Mouse (Mus musculus): ENCODE measurements around the gene Noxa1. TPM values are rescaled to one million over a fixed set of nuclear protein-coding genes. Genes with fewer than 3 reads are reported as not detected.
A peak's percentile ranks its signal among the peaks of the same experiment; 100 is the strongest.

The Noxa1 gene
- total RNA-seq, 2 experiments from 2014 or later = not detected

DNA sequence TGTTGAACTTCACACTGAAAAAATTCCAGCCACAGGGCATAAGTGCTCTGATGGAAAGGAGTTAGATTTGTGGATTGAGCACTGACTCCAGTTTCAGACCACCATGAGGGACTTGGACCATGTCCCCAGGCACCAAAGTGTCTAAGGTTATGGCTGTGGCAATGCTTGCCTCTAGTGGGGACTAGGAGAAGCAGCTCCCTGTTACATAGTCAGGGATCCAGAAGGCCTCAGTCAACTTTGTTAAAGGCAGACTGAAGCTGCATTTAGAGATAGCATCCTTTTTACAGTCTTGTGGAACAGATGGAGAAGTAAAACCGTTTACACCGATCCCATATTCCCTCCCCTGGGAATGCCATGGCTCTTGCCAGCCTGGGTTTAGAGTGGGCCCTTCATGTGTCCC lies 9.2 kb upstream of the Noxa1 start:
- peak in 1 of 2 experiments; percentile 33 for DNase-seq (ENCODE audit: low spot score in 2 of 2)
- intact Hi-C loops (cut with DNase I) = loop anchor here (5.0 kb wide), 1 partner anchor 78 kb away; the partner anchor contains the start of gene Nrarp

DNA sequence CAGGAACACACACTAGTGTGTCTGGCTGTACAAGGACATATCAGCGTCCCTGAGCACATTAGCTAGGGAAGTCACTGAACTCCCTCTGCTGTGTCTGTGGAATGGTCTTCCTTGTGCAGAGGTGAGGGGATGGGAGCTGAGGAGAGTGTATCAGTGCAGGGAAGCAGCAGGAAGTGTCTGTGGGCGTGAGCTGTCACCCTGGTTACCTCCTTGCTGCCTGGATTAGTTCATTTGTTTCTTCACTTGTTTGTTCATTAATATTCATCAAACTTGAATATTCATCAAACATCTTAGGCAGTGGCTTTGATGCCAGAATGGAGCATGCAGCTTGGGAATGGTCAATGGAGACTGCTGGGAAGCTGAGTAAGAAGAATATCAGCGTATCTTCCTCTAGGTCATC lies 4.8 kb upstream of the Noxa1 start:
- intact Hi-C loops (cut with DNase I) = loop anchor here (5.0 kb wide), 1 partner anchor 83 kb away; the partner anchor contains the start of gene Nrarp
- DNase-seq (ENCODE audit: low spot score in 2 of 2) = peak in 1 of 2 experiments; percentile 15

DNA sequence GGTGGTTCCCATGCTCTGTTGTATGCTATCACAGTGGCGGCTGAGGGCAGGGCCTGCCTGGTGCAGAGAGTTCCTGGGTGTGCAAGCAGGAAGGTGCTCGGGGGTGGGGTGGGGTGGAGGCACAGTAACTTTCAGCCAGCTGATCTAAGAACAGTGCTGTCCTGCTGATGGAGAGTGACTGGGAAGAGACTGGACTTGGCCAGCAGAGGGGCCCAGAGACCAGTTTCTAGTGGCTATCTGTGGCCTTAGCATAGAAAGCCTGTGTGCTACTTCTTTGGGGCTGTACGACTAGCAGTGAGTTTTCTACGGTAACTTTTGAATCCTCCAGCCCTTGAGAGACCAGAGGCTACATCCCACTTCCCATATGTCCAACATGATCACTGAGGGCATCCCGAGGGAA lies 4.0 kb upstream of the Noxa1 start:
- intact Hi-C loops (cut with DNase I) = no loop called here

DNA sequence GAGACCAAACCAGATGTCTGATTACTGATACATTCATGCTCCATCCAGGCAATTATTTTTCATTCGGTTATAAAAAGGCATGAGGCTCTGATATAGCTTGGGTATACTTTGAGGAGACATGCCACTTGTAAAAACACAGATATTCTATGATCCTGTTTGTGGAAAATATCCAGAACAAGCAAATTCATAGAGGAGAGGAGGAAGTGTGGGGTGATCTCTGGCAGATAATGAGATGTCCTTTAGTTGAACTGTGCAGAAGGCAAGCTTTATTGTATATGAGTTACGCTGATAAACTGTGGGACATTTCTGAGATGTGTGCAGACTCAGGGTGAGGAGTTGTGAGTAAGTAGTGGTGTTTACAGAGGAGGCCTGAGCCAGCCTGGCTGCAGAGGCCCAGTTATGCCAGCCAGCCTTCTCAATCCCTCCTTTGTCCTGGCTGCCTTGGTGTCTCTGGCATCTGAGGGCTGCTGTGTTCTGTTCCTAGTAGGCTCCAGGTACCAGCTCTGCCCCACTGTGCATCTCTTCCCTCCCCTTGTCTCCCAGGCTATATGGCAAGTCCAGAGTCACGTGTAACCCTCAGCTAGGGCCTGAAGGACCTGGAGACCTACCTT lies 3.2 kb upstream of the Noxa1 start:
- no peak for DNase-seq (ENCODE audit: low spot score in 2 of 2)
- intact Hi-C loops (cut with DNase I) = no loop called here

More for the DNA sequence above, 4.0 kb upstream of the Noxa1 start:
- DNase-seq (ENCODE audit: low spot score in 2 of 2) = peak; percentile 50 to 54

DNA sequence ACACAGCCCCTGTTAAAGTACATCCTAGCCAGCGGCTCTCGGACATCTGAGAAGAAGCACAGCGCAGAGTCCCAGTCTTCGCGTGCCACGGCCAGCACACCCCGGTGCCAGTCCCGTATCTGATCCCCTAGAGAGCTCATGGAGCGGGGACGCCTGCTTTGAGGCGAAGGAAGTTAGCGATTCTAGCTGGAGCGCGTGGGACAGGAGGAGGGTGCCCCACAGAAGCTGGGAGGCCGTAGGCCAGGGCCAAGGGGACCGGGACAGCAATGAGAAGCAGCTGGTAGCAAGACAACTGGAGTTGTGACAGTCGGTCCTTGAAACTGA lies 202 bp downstream of the Noxa1 start:
- intact Hi-C loops (cut with DNase I) = no loop called here

DNA sequence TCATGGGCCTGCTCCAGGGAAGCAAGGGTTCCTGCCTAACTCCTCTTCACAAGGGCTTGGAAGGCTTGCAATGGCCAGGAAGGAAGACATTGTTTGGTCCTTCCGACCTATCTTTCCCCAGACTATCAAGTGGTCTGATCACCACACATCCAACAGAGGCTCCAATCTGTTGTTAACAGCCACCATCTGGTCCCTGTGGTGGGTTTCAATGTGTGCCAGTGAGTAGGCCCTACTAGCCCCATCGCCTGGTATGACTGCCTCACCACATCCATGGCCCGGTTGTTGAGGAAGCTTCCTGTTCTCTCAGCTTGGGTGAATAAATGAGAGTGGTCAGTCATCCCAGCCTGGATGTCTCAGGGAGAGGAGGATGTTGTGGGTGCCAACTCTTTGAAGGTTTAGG lies 6.3 kb downstream of the Noxa1 start:
- intact Hi-C loops (cut with DNase I) = no loop called here
- no peak for DNase-seq (ENCODE audit: low spot score in 2 of 2)

More for the DNA sequence above, 202 bp downstream of the Noxa1 start:
- no peak for DNase-seq (ENCODE audit: low spot score in 2 of 2)

DNA sequence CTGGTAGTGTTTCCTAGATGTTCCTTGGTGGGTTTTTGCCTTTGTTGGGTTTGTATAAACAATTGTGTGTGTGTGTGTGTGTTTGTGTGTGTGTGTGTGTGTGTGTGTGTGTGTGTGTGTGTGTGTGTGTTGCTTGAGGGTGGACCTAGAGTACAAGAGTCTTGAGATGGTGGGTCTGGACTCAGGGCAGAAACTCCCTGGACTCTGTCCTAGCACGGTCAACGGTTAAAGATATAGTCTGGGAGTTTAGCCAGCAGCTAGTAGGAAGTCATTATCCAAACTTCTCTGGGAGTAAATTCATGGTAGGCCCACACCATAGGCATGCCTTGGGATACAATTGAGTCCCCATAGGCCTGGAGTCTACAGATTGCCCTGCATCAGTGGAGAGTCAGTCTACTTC lies 7.1 kb downstream of the Noxa1 start:
- intact Hi-C loops (cut with DNase I) = no loop called here
- no peak for DNase-seq (ENCODE audit: low spot score in 2 of 2)

DNA sequence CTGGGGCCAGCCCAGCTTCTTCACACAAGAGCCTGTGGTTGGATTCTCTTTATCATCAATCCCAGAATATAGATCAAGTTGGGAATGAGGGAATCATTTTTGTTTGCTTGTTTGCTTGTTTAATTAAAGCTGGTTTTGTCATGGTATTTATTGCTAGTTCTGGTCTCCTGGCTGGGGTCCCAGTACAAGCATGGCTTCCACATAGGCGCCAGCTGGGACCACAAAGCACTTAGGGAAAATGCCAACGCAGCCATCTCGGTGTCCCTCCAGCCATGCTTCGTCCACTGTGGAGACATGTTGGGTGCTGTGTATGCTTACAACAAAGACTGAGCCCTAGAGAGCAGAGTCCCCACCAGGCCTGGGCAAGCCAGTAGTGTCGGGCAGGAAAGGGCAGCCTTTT lies 9.4 kb downstream of the Noxa1 start:
- no peak for DNase-seq (ENCODE audit: low spot score in 2 of 2)
- intact Hi-C loops (cut with DNase I) = no loop called here

DNA sequence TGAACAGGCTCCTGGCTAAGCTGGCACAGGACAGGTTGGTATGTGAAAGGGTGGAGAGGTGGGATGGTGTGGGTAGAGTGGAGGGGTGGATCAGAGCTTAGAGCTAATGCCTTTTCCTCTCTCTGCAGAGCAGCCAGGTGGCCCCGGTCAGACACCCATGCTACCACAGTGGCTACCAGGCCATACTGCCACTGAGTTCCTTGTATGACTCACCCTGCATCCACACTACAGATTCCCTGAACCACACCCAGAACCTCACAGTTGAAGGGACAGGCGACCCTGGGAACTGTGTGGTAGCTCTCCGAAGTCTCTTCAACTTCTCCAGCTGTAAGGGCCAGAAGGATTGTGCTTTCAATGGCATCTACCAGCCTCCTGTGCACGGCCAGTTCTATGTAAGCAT lies 11.3 kb downstream of the Noxa1 start:
- intact Hi-C loops (cut with DNase I) = no loop called here
- DNase-seq (ENCODE audit: low spot score in 2 of 2) = no peak

DNA sequence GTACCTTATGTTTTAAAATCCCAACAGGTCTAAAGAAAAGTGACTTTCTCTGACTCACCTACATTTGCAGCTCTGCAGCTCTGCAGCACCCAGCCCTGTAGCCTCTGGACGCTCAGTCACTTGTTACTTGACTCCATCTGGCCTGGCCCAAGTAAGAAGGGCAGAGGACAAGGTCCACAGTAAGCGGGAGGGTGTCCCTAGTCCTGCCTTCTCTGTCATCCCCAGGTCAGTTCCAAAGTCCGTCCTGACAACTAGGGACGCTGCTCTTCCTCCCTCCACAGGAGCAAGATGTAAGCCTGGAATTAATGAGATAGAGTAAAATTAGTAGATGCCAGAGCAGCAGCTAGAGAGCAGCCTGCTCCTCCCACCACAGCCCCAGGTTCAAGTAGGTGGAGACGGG lies 14.9 kb downstream of the Noxa1 start, which contains the start of gene Entpd8:
Gene Entpd8 (plus strand): TSS at position 229 of the 400 bp plus-strand sequence.
- no peak for DNase-seq (ENCODE audit: low spot score in 2 of 2)
- intact Hi-C loops (cut with DNase I) = no loop called here

DNA sequence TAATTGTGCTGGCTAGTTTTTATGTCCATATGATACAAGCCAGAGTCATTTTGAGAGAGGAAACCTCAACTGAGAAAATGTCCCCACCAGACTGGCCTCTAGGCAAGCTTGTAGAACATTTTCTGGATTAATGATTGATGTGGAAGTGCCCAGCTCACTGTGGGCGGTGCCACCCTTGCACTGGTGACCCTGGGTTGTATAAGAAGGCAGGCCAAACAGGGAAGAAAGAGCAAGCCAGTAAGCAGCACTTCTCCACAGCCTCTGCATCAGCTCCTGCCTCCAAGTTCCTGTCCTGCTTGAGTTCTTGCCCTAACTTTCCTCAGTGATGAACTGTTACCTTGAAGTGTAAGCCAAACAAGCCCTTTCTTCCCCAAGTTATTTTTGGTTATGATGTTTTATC lies 16.0 kb downstream of the Noxa1 start:
- intact Hi-C loops (cut with DNase I) = no loop called here
- no peak for DNase-seq (ENCODE audit: low spot score in 2 of 2)

DNA sequence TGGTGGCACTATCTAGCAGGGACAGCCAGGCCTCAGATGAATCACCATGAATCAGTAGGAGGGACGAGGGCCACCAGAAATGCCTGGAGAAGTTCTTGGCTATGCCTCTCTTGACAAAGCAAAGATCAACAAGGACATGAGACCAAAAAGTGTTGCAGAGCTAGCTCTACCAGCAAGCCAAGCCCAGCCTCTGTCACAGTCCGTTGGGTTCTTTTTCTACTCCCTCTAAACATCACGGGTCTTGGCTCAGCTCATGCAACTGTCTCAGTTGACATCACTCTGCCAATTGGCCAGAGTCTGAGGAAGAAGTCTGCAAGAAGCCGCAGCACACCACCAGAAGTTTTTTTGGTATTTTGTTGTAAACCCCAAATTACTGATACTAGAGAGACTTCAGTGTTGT lies 19.4 kb downstream of the Noxa1 start:
- intact Hi-C loops (cut with DNase I) = no loop called here
- DNase-seq (ENCODE audit: low spot score in 2 of 2) = no peak

DNA sequence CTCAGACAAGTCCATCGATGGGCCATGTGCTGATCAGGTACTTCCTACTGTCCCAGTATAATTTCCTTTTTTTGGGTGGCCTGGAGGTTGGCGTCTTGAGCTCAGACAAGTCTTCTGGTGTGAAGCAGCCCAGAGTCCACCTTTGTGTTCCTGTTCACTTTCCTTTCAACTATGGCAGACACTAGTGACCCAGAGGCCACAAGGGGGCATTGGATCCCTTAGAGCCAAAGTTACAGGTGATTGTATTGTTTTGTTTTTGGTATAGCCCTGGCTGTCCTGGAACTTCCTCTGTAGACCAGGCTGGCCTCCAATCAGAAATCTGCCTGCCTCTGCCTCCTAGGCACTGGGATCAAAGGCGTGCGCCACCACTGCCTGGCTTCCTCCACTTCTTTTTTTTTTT lies 22.6 kb downstream of the Noxa1 start:
- intact Hi-C loops (cut with DNase I) = no loop called here
- no peak for DNase-seq (ENCODE audit: low spot score in 2 of 2)

DNA sequence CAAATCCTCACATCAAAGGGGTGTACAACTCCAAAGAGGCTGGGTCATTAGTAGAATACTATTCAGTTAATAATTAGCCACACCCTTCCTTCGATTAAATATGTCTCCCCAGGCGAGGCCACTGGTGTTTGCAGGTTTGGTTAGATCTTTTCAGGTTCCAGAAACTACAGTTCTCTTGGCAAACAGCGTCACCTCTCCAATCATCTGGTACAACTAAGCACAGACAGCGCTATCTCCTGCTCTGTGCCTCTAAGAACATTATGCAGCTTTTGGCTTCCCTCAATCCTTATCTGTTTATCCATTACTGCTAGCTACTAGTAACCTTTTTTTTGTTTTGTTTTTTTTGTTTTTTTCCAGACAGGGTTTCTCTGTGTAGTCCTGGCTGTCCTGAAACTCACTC lies 25.4 kb downstream of the Noxa1 start:
- no peak for DNase-seq (ENCODE audit: low spot score in 2 of 2)
- intact Hi-C loops (cut with DNase I) = no loop called here

DNA sequence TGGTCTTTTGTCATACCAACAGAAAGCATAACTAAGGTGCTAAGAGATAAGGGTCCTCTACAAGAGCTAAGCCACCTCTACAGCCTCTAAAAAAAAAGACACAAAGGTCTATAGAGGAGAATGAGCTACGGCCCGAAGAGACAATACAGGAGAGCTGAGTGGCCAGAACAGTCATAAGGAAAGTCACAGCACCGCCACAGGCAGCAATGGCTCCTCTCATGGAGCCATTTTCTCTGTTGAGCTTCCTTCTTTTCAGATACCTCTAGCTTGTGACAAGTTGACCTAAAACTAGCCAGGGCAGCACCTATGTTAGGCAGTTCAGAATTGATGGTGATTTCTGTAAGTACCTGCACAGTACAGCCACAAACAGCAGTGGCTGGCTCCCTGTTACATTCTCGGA lies 28.4 kb downstream of the Noxa1 start:
- intact Hi-C loops (cut with DNase I) = no loop called here
- DNase-seq (ENCODE audit: low spot score in 2 of 2) = no peak

DNA sequence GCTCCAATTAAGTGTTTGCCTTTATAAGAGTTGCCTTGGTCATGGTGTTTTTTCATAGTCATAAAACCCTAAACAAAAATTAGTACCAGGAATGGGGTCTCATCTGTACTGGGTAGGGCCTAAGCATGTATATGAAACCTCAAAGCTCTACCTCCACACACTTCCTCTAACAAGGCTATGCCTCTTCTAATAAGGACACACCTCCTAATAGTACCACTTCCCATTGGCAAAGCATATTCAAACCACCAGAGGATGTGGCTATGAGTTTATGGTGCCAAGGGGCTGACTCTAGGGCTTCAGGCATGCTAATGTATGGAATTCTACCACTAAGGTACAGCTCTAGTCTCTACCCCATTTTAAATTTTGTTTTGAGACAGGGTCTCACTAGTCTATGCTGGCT lies 29.4 kb downstream of the Noxa1 start:
- intact Hi-C loops (cut with DNase I) = no loop called here
- no peak for DNase-seq (ENCODE audit: low spot score in 2 of 2)

DNA sequence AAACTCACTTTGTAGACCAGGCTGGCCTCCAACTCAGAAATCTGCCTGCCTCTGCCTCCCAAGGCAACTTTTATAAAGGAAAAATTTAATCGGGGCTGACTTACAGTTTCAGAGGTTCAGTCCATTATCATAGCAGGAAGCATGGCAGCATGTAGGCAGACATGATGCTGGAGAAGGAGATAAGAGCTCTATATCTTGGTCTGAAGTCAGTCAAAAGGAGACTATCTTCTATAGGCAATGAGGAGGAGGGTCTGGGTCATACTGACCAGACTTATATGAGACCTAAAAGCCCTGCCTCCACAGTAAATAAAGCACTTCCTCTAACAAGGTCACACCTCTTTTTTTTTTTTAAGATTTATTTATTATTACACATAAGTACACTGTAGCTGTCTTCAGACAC lies 30.7 kb downstream of the Noxa1 start:
- intact Hi-C loops (cut with DNase I) = no loop called here
- no peak for DNase-seq (ENCODE audit: low spot score in 2 of 2)

DNA sequence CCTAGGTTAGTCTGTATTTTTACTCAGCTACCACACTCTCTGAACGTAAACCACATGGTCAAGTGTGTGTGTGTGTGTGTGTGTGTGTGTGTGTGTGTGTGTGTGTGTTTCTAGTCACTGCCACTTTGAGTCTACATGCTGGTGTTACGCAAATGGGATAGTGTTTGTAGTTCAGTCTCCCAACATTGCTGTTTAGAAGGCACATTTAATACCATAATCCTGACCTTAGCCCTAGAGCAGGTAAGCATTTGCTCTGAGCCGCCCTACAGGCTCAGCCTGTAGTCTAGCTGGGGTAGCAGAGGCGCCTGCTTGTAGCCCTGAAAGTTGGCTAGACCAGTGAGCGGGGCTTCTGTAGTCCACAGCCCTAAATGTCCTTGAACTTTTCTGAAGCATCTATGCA lies 31.4 kb downstream of the Noxa1 start:
- intact Hi-C loops (cut with DNase I) = no loop called here
- no peak for DNase-seq (ENCODE audit: low spot score in 2 of 2)

DNA sequence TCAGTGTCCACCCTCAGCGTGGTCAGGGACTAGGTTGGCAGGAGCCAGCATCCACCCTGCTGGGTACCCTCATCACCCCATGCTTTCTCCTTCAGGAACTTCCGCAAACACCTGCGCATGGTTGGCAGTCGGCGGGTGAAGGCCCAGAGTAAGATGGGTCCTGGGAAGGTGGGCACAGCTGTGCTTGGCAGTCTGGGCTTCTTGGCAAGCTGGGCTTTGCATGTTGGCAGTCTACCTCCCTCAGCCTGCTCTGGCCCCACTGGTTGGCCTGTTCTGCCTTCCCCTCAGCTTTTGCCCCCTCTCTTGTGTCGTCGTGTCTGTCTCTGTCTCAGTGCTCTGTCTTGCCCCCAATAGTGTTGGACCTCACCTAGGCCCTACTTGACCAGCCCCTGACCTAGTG lies 36.0 kb downstream of the Noxa1 start:
- no peak for DNase-seq (ENCODE audit: low spot score in 2 of 2)
- intact Hi-C loops (cut with DNase I) = no loop called here

DNA sequence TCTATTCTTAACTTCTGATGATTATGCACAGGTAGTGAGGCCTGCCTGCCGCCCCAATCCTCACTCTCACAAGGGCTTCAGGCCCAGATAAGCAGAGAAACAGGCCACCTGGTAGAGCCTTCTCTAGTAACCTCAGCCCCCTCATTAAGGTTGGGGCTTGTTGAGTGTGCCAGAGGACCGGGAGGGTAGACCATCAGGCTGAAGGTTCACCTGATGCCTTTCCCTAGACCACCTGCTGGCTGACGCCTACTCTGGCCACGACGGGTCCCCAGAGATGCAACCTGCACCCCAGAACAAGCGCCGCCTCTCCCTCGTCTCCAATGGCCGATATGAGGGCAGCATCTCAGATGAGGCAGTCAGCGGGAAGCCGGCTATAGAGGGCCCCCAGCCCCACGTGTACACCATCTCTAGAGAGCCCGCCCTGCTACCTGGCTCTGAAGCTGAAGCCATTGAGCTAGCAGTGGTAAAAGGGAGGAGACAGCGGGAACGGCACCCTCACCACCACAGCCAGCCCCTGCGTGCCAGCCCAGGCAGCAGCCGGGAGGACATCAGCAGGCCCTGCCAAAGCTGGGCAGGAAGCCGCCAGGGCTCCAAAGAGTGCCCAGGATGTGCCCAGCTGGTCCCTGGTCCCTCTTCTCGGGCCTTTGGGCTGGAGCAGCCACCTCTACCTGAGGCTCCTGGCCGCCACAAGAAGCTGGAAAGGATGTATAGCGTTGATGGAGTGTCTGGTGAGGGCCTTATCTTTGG lies 39.4 kb downstream of the Noxa1 start:
- intact Hi-C loops (cut with DNase I) = no loop called here
- no peak for DNase-seq (ENCODE audit: low spot score in 2 of 2)

DNA sequence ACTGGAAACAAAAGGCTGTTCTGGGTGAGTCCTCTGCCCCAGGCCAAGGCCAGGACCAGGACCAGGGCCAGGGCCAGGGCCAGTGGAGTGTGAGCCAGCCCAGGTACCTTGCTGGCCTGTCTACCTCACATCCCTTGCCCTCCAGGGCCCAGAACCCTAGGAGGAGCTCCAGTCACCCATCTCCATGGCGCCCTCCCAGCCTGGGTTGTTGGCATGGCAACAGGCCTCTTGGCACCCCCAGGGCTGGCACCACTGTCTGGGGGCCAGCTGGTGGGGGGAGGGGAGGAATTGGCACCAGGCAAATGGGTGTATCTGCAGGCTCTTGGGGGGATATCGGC lies 39.9 kb downstream of the Noxa1 start:
- peak; percentile 75 to 83 for DNase-seq (ENCODE audit: low spot score in 2 of 2)
- intact Hi-C loops (cut with DNase I) = no loop called here

Data from left cerebral cortex, postnatal 14 days (tissue).